Mouse (Mus musculus) megakaryocyte, embryonic 14.5 days (primary cell): ENCODE data around the gene H2-Aa.

Experiments
- FLI1 ChIP-seq: IDR thresholded peaks from 2 replicates; pipeline ENCODE4 v1.6.1; 2012; ENCODE audit warnings: low read length, inconsistent platforms, mixed read lengths
- GATA1 ChIP-seq: IDR thresholded peaks from 3 replicates; pipeline ENCODE4 v1.6.1; 2012; ENCODE audit warnings: mixed read lengths, low read length, inconsistent platforms, borderline replicate concordance

GRCm38 (mm10) chr17:34301670-34302190, 14.1 kb upstream of the H2-Aa start:
- TF ChIP-seq GATA1 (no peak), FLI1 (no peak)
